Mouse (Mus musculus) neural tube, embryonic 10.5 days (tissue): Measurements from ENCODE around the gene Pkm.
A peak's percentile ranks its signal among the peaks of the same experiment; 100 is the strongest.

ENCODE experiments used
- DNase-seq: peaks from one replicate; pipeline ENCODE4 v3.0.0-alpha.2; 2017; ENCODE audit warnings: low spot score; ENCODE audit errors: extremely low spot score

Gene Pkm

GRCm38 (mm10) chr9:59706850-59707825, 51.0 kb downstream of the Pkm start:
- no peak for DNase-seq

GRCm38 (mm10) chr9:59709225-59709624, 53.1 kb downstream of the Pkm start:
- no peak for DNase-seq

GRCm38 (mm10) chr9:59716275-59716898, 60.2 kb downstream of the Pkm start:
- DNase-seq = no peak

- DNase-seq = no peak
These were observed 62.1 kb downstream of the Pkm start for GRCm38 (mm10) chr9:59718237-59718636.

GRCm38 (mm10) chr9:59721144-59721543, 65.0 kb downstream of the Pkm start:
- DNase-seq = no peak

GRCm38 (mm10) chr9:59723096-59723657, 67.0 kb downstream of the Pkm start:
- peak; percentile 67 for DNase-seq

- DNase-seq = no peak
These were observed 67.7 kb downstream of the Pkm start for GRCm38 (mm10) chr9:59723791-59724442.

- no peak for DNase-seq
These were observed 69.3 kb downstream of the Pkm start for GRCm38 (mm10) chr9:59725515-59725914.

- DNase-seq = no peak
These were observed 71.6 kb downstream of the Pkm start for GRCm38 (mm10) chr9:59727569-59728286.
